Mouse (Mus musculus) lung, embryonic 14.5 days (tissue): ENCODE measurements around the gene Kctd21. TPM values are rescaled to one million over a fixed set of nuclear protein-coding genes. Genes with fewer than 3 reads are reported as not detected.

Experiments
- ATAC-seq: fragments of 200-750 bp; cut with Nextera tagmentation; 2 replicates; pipeline ENCODE4 v1.8.0; 2017; ENCODE audit warnings: mild to moderate bottlenecking, moderate TSS enrichment, moderate library complexity; ENCODE audit not compliant: insufficient read depth
- DNase-seq: peaks from one replicate; pipeline ENCODE4 v3.0.0-alpha.2; 2015
- H3K27ac ChIP-seq: fragments of 300-500 bp; sonication (generic); 2 replicates; pipeline ENCODE4 v1.5.1; 2014; ENCODE audit warnings: low read depth, mild to moderate bottlenecking, moderate library complexity
- H3K27me3 ChIP-seq: fragments of 300-500 bp; sonication (generic); 2 replicates; pipeline ENCODE4 v1.6.1; 2014; ENCODE audit warnings: low read length, control low read depth; ENCODE audit not compliant: insufficient read depth
- H3K36me3 ChIP-seq: fragments of 300-500 bp; sonication (generic); 2 replicates; pipeline ENCODE4 v1.6.1; 2014; ENCODE audit warnings: control low read depth; ENCODE audit not compliant: insufficient read depth
- H3K4me1 ChIP-seq: fragments of 300-500 bp; sonication (generic); 2 replicates; pipeline ENCODE4 v1.6.1; 2014; ENCODE audit warnings: antibody characterized with exemption, control low read depth; ENCODE audit not compliant: insufficient read depth
- H3K4me2 ChIP-seq: fragments of 300-500 bp; sonication (generic); 2 replicates; pipeline ENCODE4 v1.6.1; 2014; ENCODE audit warnings: mild to moderate bottlenecking
- H3K4me3 ChIP-seq: fragments of 300-500 bp; sonication (generic); 2 replicates; pipeline ENCODE4 v1.5.1; 2014; ENCODE audit warnings: low read depth, low read length
- H3K9ac ChIP-seq: fragments of 300-500 bp; sonication (generic); 2 replicates; pipeline ENCODE4 v1.6.1; 2014
- H3K9me3 ChIP-seq: fragments of 300-500 bp; sonication (generic); 2 replicates; pipeline ENCODE4 v1.6.1; 2016; ENCODE audit warnings: low read depth, low read length, control low read depth
- CTCF ChIP-seq: IDR thresholded peaks from 2 replicates; pipeline ENCODE4 v1.5.1; 2016; ENCODE audit warnings: antibody characterized with exemption, low read depth
- WGBS: fragments of 180-500 bp; shearing (Covaris S2); extraction: QIAGEN DNeasy Blood & Tissue Kit; methylation state at CpG from one replicate; pipeline ENCODE4 v1.1.7; 2014; 5-methylcytosine and 5-hydroxymethylcytosine counted together
- polyA plus RNA-seq: library from polyadenylated mRNA; unstranded; fragments of >200 nt; fragmentation: Nextera tagmentation; extraction: Ambion mirVana; gene quantifications from 2 replicates; pipeline ENCODE4 v1.2.1, GENCODE M21; 2014

Gene Kctd21
- polyA plus RNA-seq, 1 experiment from 2014 or later = 4.7 TPM

GRCm38 (mm10) chr7:97361467-97361866, 29.3 kb downstream of the Kctd21 start:
- Histone ChIP-seq H3K9ac (no peak overlapping the region), H3K4me2 (no peak overlapping the region), H3K27ac (no peak overlapping the region), H3K4me1 (no peaks in the 10 kb centered on the region; the same call in 1 of the 2 replicates), H3K4me3 (no peak overlapping the region), H3K27me3 (no peaks in the 10 kb centered on the region), H3K36me3 (no peaks in the 10 kb centered on the region), H3K9me3 (no peaks in the 10 kb centered on the region)
- WGBS = 25% methylated on average over 4 of the region's 4 CpGs
- DNase-seq (peak; percentile 78), ATAC-seq (no peak)
- peak; percentile 76 for TF ChIP-seq CTCF

DNA sequence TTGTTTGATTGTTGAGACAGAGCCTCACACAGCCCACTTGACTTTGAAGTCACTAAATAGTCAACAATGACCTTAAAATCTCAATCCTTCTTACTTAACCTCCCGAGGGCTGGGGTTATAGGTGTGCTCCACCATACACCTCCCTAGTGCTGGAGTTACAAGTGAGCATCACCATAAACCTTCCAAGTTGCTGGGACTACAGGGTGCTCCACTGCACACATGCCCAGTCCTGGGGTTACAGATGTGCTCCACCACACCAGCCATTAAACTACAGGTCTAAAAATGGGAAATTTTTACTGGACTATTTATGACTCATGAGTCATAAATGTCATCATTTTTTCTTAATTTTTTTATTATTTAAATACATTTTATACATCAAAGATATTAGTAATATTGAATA, 33.8 kb downstream of the Kctd21 start:
- no peaks in the 10 kb centered on the region for H3K27me3 ChIP-seq
- peaks cover 2% of the 10 kb centered on the region; the same call in 1 of the 2 replicates for H3K4me1 ChIP-seq
- H3K9ac ChIP-seq = no peak overlapping the region
- TF ChIP-seq CTCF = no peak
- 65% methylated on average over 1 of the region's 1 CpGs for WGBS
- no peak for ATAC-seq
- H3K36me3 ChIP-seq = no peaks in the 10 kb centered on the region
- no peak overlapping the region for H3K4me2 ChIP-seq
- DNase-seq = no peak
- no peak overlapping the region for H3K27ac ChIP-seq
- H3K4me3 ChIP-seq = no peak overlapping the region
- H3K9me3 ChIP-seq = no peaks in the 10 kb centered on the region

- ATAC-seq (no peak), DNase-seq (no peak)
- no peak for TF ChIP-seq CTCF
- Histone ChIP-seq H3K36me3 (peaks cover 58% of the 10 kb centered on the region), H3K9me3 (no peaks in the 10 kb centered on the region), H3K9ac (no peak overlapping the region), H3K4me2 (no peak overlapping the region), H3K27ac (no peak overlapping the region), H3K4me1 (peaks cover 5% of the 10 kb centered on the region; the same call in 1 of the 2 replicates), H3K27me3 (no peaks in the 10 kb centered on the region), H3K4me3 (no peak overlapping the region)
- 96% methylated on average over 9 of the region's 9 CpGs for WGBS
Measured at GRCm38 (mm10) chr7:97375101-97375500, 43.0 kb downstream of the Kctd21 start.

GRCm38 (mm10) chr7:97375906-97376305, 43.8 kb downstream of the Kctd21 start:
- ATAC-seq (no peak), DNase-seq (no peak)
- H3K9ac ChIP-seq = no peak overlapping the region
- no peak overlapping the region for H3K4me3 ChIP-seq
- H3K27me3 ChIP-seq = no peaks in the 10 kb centered on the region
- no peak for TF ChIP-seq CTCF
- H3K36me3 ChIP-seq = peaks cover 66% of the 10 kb centered on the region
- H3K9me3 ChIP-seq = no peaks in the 10 kb centered on the region
- H3K4me2 ChIP-seq = no peak overlapping the region
- WGBS = 86% methylated on average over 2 of the region's 2 CpGs
- H3K27ac ChIP-seq = no peak overlapping the region
- H3K4me1 ChIP-seq = peaks cover 2% of the 10 kb centered on the region; the same call in 1 of the 2 replicates

DNA sequence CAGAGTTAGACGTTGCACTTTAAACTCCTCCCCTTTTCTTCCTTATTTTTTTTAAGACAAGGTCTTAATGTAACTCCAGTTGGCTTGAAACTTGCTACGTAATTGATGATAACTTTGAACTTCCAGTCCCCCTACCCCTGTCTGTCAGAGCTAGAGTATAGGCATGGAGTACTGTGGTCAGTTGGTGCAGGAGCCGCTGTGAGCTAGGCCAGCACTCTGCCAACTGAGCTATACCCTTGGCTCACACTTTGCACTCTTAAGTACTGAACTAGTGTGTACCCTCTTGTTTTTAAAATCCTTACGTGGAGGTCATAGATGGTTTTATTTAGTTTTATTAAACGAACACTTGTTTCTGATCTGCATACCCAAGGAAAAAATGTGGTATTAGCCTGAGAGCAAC, 47.2 kb downstream of the Kctd21 start:
- Histone ChIP-seq H3K4me1 (no peaks in the 10 kb centered on the region), H3K36me3 (peaks cover 94% of the 10 kb centered on the region), H3K9ac (no peak overlapping the region), H3K9me3 (no peaks in the 10 kb centered on the region), H3K4me2 (no peak overlapping the region), H3K27ac (no peak overlapping the region), H3K4me3 (no peak overlapping the region), H3K27me3 (no peaks in the 10 kb centered on the region)
- ATAC-seq (no peak), DNase-seq (no peak)
- 86% methylated on average over 5 of the region's 5 CpGs for WGBS
- no peak for TF ChIP-seq CTCF

- ATAC-seq (no peak), DNase-seq (no peak)
- Histone ChIP-seq H3K27ac (no peak overlapping the region), H3K4me2 (no peak overlapping the region), H3K4me1 (no peaks in the 10 kb centered on the region), H3K4me3 (no peak overlapping the region), H3K9ac (no peak overlapping the region), H3K36me3 (peaks cover 94% of the 10 kb centered on the region), H3K9me3 (no peaks in the 10 kb centered on the region), H3K27me3 (no peaks in the 10 kb centered on the region)
- WGBS = 89% methylated on average over 5 of the region's 5 CpGs
- TF ChIP-seq CTCF = no peak
Measured at GRCm38 (mm10) chr7:97380500-97381123, 48.5 kb downstream of the Kctd21 start.

DNA sequence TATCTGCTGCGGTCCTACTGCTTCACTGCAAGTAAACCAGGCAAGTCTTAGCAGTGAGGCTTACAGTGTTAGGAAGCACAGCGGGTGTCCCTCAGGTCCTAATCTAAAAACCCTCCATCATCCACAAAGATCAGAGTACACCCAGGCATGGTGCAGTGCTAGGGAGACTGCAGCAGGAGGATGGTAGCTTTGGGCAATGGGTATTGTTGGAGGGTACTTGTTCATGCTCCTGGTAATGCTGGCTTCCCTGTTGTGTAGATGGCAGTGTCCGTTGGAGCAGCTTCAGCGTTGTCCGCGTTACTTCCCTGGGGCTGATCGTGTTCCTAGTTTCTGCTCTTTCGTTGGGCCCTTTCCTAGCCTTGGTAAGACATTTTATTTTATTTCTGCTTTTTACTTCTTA, 50.5 kb downstream of the Kctd21 start:
- DNase-seq (no peak), ATAC-seq (no peak)
- Histone ChIP-seq H3K9ac (no peak overlapping the region), H3K27me3 (no peaks in the 10 kb centered on the region), H3K9me3 (no peaks in the 10 kb centered on the region), H3K36me3 (peaks cover 96% of the 10 kb centered on the region), H3K4me1 (no peaks in the 10 kb centered on the region), H3K27ac (no peak overlapping the region), H3K4me3 (no peak overlapping the region), H3K4me2 (no peak overlapping the region)
- 93% methylated on average over 8 of the region's 8 CpGs for WGBS
- TF ChIP-seq CTCF = no peak
